Mouse (Mus musculus): Measurements from ENCODE around the gene Dmgdh.

DNA sequence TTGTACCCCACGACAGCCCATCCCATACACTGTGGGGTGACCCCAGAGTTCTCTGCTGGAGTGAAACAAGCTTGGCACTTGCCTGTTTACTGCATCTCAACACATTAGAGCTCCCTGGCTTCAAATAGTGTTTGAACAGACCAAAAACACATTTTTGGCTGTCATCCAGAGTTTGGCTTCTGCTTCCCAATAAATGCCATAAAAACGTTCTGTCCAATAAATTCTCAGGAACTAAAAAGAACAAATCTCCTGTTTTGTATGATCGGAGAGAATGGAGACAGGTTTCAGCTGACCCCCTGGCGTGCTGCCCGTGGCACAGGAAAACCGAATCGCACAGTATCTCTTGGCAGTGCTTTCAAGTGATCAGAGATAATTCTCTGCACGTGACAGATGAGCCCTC lies 113.4 kb downstream of the Dmgdh start:
- TF ChIP-seq CTCF (IDR thresholded peaks at IDR 0.05; ENCODE audit: borderline replicate concordance, insufficient read depth, low read length) (no peak), POLR2A (IDR thresholded peaks at IDR 0.05; ENCODE audit: low read depth, low read length) (no peak)

Measured in embryonic fibroblast, embryonic 13.5 days (primary cell).